Mouse (Mus musculus): ENCODE data around the gene Dhdds. TPM values are rescaled to one million over a fixed set of nuclear protein-coding genes. Genes with fewer than 3 reads are reported as not detected.

The Dhdds gene
- polyA plus RNA-seq, 2 experiments = 13.3 to 16.8 TPM

DNA sequence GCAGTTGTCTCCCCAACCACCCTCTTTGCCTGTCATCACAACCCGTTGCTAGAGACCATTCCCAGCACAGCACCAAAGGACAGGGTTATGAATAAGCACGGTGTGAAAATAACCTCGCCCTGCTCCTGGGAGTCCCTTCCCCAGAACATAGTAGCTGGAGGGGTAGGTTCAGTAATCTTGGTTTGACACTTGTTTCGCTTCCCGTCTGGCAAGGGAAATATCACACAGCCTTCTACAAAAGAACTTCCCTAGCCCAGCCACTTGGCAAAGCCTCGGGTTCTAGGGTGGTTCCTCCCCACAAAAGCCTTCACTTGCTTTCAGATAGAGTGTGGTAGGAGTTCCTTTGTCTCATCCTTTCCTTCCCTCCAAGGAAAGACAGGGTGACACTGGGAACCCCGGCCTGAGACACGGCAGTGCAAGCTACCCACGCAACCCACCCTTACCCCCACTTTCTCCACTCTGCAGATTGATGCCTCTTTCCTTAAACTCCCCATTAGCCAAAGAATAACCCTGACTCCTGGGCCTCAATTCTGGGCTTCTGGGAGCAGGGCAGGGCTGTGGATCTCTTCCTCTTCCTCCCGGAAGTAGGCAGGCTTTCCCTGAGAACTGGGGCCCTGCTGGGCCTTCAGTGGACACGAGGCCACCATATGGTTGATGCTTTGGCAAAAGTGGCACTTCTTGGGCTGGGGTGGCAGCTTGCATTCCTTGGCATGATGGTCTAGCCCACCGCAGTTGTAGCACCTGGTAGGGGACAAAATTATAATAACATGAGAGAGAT, 5.1 kb upstream of the Dhdds start:
- no peaks in the 10 kb centered on the region for H3K27me3 ChIP-seq (ENCODE audit: control insufficient read depth, insufficient read depth, low read length)
- H3K4me3 ChIP-seq (ENCODE audit: insufficient read depth in 1 of 2, low read depth in 2 of 2, low read length in 2 of 2) = no peak overlapping the region
- H3K36me3 ChIP-seq (replicated peaks; ENCODE audit: control insufficient read depth, insufficient read depth, low read depth) = no peaks in the 10 kb centered on the region
- no peak for TF ChIP-seq EP300 (IDR thresholded peaks at IDR 0.05; ENCODE audit: low read depth)
- no peak for TF ChIP-seq CTCF (IDR thresholded peaks at IDR 0.05; ENCODE audit: low read depth)
- H3K9ac ChIP-seq (replicated peaks) = no peak overlapping the region
- ATAC-seq (ENCODE audit: insufficient read depth) = no peak
- H3K9me3 ChIP-seq (ENCODE audit: control insufficient read depth, low read length) = no peaks in the 10 kb centered on the region
- peaks cover 3% of the 10 kb centered on the region in 2 experiments; a peak in 3 of 4 replicates for H3K4me1 ChIP-seq (replicated peaks; ENCODE audit: control insufficient read depth in 2 of 2, insufficient read depth in 2 of 2, low read length in 1 of 2)
- no peak overlapping the region for H3K4me2 ChIP-seq (ENCODE audit: low read depth)
- DNase-seq (ENCODE audit: low read depth in 3 of 3, low spot score in 3 of 3) = no peak
- 61% methylated on average over 12 of the region's 12 CpGs for WGBS (ENCODE audit: insufficient replicate concordance)
- no peak overlapping the region for H3K27ac ChIP-seq

DNA sequence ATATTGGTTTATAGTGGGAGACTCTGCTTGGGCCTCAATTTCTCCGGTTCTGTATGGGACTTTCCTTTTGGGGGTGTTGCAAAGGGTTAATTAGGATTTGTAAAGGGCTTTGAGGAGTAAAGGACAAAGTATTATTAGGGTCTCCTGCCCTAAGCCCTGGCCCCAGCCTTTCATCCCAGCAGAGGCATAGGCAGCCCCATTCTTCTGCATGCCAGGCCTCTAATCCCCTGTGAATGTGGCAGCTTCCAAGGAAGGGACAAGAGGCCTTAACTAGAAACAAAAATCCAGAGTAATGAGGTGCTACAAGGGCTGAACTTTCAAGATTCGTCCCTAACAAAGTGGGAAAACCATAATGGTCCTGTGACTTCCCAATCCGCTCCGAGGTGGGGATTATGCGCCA, 2.2 kb upstream of the Dhdds start:
- H3K9me3 ChIP-seq (ENCODE audit: control insufficient read depth, low read length) = no peaks in the 10 kb centered on the region
- H3K4me3 ChIP-seq (ENCODE audit: insufficient read depth in 1 of 2, low read depth in 2 of 2, low read length in 2 of 2) = no peak overlapping the region
- no peak for ATAC-seq (ENCODE audit: insufficient read depth)
- DNase-seq (ENCODE audit: low read depth in 3 of 3, low spot score in 3 of 3) = no peak
- H3K9ac ChIP-seq (replicated peaks) = no peak overlapping the region
- H3K27ac ChIP-seq = no peak overlapping the region
- no peak for TF ChIP-seq CTCF (IDR thresholded peaks at IDR 0.05; ENCODE audit: low read depth)
- no peak for TF ChIP-seq EP300 (IDR thresholded peaks at IDR 0.05; ENCODE audit: low read depth)
- H3K4me2 ChIP-seq (ENCODE audit: low read depth) = no peak overlapping the region
- WGBS (ENCODE audit: insufficient replicate concordance) = 64% methylated on average over 5 of the region's 5 CpGs
- no peaks in the 10 kb centered on the region for H3K36me3 ChIP-seq (replicated peaks; ENCODE audit: control insufficient read depth, insufficient read depth, low read depth)
- H3K4me1 ChIP-seq (replicated peaks; ENCODE audit: control insufficient read depth in 2 of 2, insufficient read depth in 2 of 2, low read length in 1 of 2) = peaks cover 6 to 7% of the 10 kb centered on the region in 2 experiments; a peak in 3 of 4 replicates
- H3K27me3 ChIP-seq (ENCODE audit: control insufficient read depth, insufficient read depth, low read length) = no peaks in the 10 kb centered on the region

DNA sequence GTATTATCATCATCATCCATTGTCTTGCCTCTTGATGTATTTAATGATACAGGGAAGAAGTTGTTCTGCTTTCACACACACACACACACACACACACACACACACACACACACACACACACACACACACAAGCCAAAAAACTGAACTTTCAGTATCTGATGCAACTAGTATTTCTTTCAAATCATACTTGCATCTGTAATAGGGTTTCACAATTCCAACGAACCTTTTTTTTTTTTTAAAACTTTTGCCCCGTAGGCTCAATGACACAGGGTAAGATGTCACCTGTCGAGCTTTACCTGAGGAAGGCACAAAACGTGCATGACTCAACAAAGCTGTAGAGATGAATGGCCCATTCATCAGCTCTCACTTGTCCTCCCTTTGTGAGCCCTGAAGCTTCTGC, 1.5 kb upstream of the Dhdds start:
- ATAC-seq (ENCODE audit: insufficient read depth) = no peak
- Histone ChIP-seq H3K27ac (no peak overlapping the region), H3K4me1 (replicated peaks; ENCODE audit: control insufficient read depth in 2 of 2, insufficient read depth in 2 of 2, low read length in 1 of 2) (peaks cover 6 to 7% of the 10 kb centered on the region in 2 experiments; a peak in 3 of 4 replicates), H3K9me3 (ENCODE audit: control insufficient read depth, low read length) (no peaks in the 10 kb centered on the region), H3K4me3 (ENCODE audit: insufficient read depth in 1 of 2, low read depth in 2 of 2, low read length in 2 of 2) (no peak overlapping the region), H3K27me3 (ENCODE audit: control insufficient read depth, insufficient read depth, low read length) (no peaks in the 10 kb centered on the region), H3K4me2 (ENCODE audit: low read depth) (no peak overlapping the region), H3K9ac (replicated peaks) (no peak overlapping the region), H3K36me3 (replicated peaks; ENCODE audit: control insufficient read depth, insufficient read depth, low read depth) (no peaks in the 10 kb centered on the region)
- 57% methylated on average over 4 of the region's 4 CpGs for WGBS (ENCODE audit: insufficient replicate concordance)
- DNase-seq (ENCODE audit: low read depth in 3 of 3, low spot score in 3 of 3) = no peak
- no peak for TF ChIP-seq EP300 (IDR thresholded peaks at IDR 0.05; ENCODE audit: low read depth)
- no peak for TF ChIP-seq CTCF (IDR thresholded peaks at IDR 0.05; ENCODE audit: low read depth)

DNA sequence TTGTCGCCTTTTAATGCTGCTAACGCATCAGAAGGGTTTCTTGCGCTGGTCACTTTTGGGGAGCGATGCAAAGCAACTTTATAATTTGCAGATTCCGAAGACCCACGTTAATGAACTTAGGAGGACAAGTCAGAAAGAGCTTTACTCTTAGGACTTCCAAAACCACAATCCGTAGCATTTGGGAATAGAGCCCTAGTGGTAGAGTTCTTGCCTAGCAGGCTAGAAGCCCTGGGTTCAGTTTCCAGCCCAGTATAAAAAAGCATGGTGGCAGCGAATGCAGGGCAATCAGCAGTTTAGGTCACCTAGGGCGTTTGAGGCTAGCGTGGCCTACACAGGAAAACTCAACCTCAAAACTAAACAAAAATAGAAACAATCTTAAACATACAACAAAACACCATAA, 992 bp upstream of the Dhdds start:
- WGBS (ENCODE audit: insufficient replicate concordance) = 64% methylated on average over 10 of the region's 10 CpGs
- no peaks in the 10 kb centered on the region; the same call in 1 of the 2 replicates for H3K36me3 ChIP-seq (replicated peaks; ENCODE audit: control insufficient read depth, insufficient read depth, low read depth)
- no peak overlapping the region for H3K9ac ChIP-seq (replicated peaks)
- H3K4me3 ChIP-seq (ENCODE audit: insufficient read depth in 1 of 2, low read depth in 2 of 2, low read length in 2 of 2) = no peak overlapping the region
- peak overlapping the region; percentile 82 for H3K4me2 ChIP-seq (ENCODE audit: low read depth)
- DNase-seq (ENCODE audit: low read depth in 3 of 3, low spot score in 3 of 3) = no peak
- H3K27ac ChIP-seq = no peak overlapping the region
- no peak for ATAC-seq (ENCODE audit: insufficient read depth)
- H3K27me3 ChIP-seq (ENCODE audit: control insufficient read depth, insufficient read depth, low read length) = no peaks in the 10 kb centered on the region
- H3K9me3 ChIP-seq (ENCODE audit: control insufficient read depth, low read length) = no peaks in the 10 kb centered on the region
- H3K4me1 ChIP-seq (replicated peaks; ENCODE audit: control insufficient read depth in 2 of 2, insufficient read depth in 2 of 2, low read length in 1 of 2) = peaks cover 6 to 7% of the 10 kb centered on the region in 2 experiments; a peak in 3 of 4 replicates
- no peak for TF ChIP-seq EP300 (IDR thresholded peaks at IDR 0.05; ENCODE audit: low read depth)
- TF ChIP-seq CTCF (IDR thresholded peaks at IDR 0.05; ENCODE audit: low read depth) = no peak

DNA sequence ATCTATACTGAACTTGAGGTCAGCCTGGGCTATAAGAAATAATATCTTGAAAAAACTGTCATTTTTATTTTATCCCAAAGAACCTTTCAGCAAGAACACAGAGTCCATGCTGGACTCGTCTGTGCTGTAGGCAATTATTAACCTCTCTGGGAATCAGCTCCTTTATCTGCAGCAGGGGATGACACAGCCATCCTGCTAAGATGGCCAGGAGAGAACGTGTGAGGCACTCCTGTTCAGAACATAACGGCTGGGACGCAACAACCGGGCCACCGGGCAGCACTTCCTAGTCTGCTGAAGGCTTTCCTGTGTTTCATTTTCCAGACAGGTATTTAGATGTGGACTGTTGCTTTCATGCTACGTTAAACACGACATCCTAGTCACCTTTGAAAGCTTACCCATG, 6.0 kb downstream of the Dhdds start:
- TF ChIP-seq EP300 (IDR thresholded peaks at IDR 0.05; ENCODE audit: low read depth) (no peak), CTCF (IDR thresholded peaks at IDR 0.05; ENCODE audit: low read depth) (no peak)
- Histone ChIP-seq H3K9ac (replicated peaks) (no peak overlapping the region), H3K4me1 (replicated peaks; ENCODE audit: control insufficient read depth in 2 of 2, insufficient read depth in 2 of 2, low read length in 1 of 2) (peaks cover 2% of the 10 kb centered on the region in 2 experiments; a peak in 2 of 4 replicates), H3K27me3 (ENCODE audit: control insufficient read depth, insufficient read depth, low read length) (no peaks in the 10 kb centered on the region), H3K27ac (no peak overlapping the region), H3K4me2 (ENCODE audit: low read depth) (no peak overlapping the region), H3K36me3 (replicated peaks; ENCODE audit: control insufficient read depth, insufficient read depth, low read depth) (peaks cover 16% of the 10 kb centered on the region), H3K4me3 (ENCODE audit: insufficient read depth in 1 of 2, low read depth in 2 of 2, low read length in 2 of 2) (no peak overlapping the region), H3K9me3 (ENCODE audit: control insufficient read depth, low read length) (no peaks in the 10 kb centered on the region)
- ATAC-seq (ENCODE audit: insufficient read depth) = no peak
- 74% methylated on average over 8 of the region's 8 CpGs for WGBS (ENCODE audit: insufficient replicate concordance)
- DNase-seq (ENCODE audit: low read depth in 3 of 3, low spot score in 3 of 3) = no peak
